Mouse (Mus musculus) central nervous system, embryonic 11.5 days (tissue): Measurements from ENCODE around the gene Drd1. TPM values are rescaled to one million over a fixed set of nuclear protein-coding genes. Genes with fewer than 3 reads are reported as not detected.

Experiments
- polyA plus RNA-seq: library from polyadenylated mRNA; depleted of rRNA; stranded (reverse); fragments of >200 nt; gene quantifications from 2 replicates; pipeline ENCODE4 v1.2.3, GENCODE M21; 2012; rRNA removed

Drd1 gene
- 0.10 and 0.20 TPM in 2 replicates for polyA plus RNA-seq

DNA sequence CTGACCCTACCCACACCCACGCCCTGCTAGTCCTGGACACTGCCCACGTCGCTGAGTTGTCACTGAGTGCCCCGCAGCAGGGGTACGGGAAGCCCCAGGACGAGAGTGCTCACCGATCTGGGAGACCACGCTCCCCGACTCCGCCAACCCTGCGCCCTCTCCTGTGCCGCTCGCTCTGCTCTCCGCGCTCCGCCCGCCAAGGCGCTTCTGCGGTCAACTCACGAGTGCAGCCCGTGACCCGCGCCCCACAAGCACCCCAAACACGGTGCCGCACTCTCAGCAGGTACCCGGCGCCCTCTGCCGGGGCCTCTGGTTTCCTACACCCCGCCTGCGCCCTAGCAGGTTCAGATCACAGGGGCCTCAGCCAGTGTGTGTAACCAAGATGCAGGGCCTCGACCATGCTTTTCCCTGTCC is at the start of gene Drd1:
Drd1 (minus strand) TSS at position 258 of the 414 bp plus-strand sequence.

DNA sequence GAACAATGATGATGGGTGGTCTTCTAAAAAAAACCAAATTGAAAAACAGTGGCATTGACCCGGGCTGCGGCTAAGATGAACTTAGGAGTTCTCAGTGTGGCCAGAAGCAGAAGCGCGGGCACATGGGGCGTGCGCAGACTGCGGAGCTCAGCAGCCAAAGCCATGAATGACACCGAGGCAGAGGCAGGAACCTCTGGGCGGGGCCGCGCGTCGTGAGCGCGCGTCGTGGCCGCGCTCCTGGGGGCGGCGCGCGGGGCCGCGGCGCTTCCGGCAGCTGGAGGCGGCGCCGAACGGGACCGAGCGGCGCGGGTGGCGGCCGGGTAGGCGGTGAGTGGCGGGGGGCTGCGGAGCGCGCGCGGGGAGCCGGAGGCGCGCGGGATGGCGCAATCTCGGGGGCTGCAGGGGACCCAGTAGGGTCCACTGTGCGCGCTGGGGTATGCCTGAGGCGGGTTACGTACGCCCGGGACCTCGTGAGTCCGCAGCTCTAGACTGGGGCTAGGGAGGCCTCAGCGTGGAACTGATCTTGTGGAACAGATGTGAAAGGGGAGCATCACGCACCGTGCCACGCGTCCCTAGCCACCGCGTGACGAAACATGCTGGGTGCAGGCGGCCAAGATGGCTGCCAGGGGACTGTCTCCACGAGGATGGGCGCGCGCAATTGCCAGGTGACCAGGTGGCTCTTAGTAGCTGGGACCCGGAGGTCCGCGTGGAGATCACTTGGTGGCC is 16.3 kb upstream of the Drd1 start, which contains the start of gene Sfxn1:
Sfxn1 (plus strand) TSS at position 264 of the 726 bp plus-strand sequence.

Other genes with a start within 250 kb of the Drd1 start
- gene Sfxn1, start 16.2 kb upstream of the Drd1 start, polyA plus RNA-seq = 37.2 and 46.1 TPM in 2 replicates
- 0.05 and 0.10 TPM in 2 replicates for gene Hrh2, start 136.4 kb upstream of the Drd1 start, polyA plus RNA-seq